Mouse (Mus musculus): ENCODE data around the gene Cyp2w1.

The Cyp2w1 gene

DNA sequence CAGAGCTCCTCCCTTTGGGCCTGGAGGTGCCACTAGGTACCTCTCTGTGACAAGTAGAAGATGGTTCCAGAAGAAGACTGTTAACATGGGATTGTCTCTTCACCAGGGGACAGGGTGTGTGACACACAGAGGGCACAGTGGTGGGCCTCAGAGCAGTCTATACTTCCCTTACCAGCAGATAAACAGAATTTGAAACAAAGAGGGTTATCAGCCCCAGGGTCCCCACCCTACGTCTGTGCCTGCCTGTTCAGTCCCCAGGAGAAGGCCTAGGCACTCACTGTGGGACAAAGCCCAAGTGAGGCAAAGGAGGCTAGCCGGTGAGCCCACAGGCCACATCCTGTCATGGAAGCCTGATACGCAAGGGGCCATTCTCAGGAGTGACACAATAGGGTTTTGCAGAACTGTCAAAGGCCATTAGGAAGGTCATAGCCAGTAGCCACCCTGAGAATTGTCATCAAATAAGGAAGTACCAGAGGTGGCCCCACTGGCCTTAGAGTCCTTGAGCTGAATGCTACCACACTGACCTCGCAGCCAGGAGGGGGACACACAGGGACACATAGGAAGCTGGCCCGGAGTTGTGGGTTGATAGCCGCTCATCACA, 52.5 kb downstream of the Cyp2w1 start, which contains the start of gene C130050O18Rik:
Gene C130050O18Rik, plus strand, starts transcription at position 480 of the 601 bp plus-strand sequence.
- no peak for DNase-seq (ENCODE audit: low spot score)

DNA sequence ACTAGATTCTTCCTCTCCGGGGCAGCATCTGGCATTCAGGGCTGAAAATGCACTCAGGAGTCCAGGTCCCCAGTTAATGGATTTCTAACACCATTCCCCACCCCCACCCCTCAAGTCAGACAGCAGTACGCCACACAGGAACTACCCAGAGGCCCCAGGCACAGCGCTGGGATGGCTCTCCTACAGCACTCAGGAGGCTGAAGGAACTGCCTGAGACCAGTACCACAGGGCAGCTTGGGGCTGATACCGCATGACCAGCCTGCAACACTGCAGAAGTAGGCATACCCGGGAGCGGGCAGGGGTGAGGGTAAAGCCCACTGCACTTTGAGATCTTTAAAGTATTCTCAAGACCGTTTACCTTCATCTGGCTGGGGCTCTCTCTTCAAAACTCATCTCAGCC, 53.1 kb downstream of the Cyp2w1 start:
- DNase-seq (ENCODE audit: low spot score): no peak

DNA sequence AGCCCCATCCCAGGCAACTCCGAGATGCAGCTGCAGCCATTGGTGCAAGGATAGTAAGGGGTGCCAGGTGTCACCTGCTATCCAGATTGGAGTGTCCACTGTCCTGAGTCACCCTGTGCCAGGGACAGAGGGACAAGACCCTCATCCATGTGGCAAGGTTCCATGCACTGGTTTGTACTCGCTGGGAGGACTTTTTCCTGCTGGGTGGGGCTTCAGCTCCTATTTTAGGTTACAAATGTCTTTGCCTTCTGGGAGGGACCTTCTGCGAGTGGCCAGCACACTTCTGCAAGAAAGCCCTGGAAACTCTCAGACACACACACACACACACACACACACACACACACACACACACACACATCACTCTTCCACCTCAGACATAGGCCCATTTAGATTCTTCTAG, 53.5 kb downstream of the Cyp2w1 start:
- DNase-seq (ENCODE audit: low spot score): no peak

Measured in layer of hippocampus, adult 11-12 months (tissue).